Mouse (Mus musculus): ENCODE measurements around the gene Speer4c.
"Not testable (repeated sequence)": the region's sequence is repeated elsewhere in the genome, so short reads cannot be mapped to it uniquely, and the experiment has no call there.

Gene Speer4c

DNA sequence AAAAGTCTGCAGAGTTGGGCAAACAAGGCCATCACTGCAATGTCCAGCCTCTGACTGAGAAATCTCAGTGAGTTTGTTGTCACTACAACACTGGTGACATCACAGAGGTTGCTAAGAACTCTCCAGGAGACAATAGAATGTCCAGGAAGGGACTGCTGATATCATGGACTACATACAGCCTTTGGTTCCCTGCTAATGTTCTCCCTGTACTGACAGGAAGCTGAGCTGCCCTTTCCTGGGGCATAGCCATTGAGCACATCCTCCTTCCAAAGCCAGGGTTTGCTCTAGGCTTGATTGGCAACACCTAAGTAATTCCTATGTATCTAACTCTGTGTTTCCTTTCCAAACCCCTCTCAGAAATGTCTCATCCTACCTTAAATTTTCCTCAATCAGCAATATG, at the start of gene Speer4c:
Speer4c (minus strand) TSS at position 101 of the 400 bp plus-strand sequence.
- CTCF ChIA-PET = not testable (repeated sequence)

DNA sequence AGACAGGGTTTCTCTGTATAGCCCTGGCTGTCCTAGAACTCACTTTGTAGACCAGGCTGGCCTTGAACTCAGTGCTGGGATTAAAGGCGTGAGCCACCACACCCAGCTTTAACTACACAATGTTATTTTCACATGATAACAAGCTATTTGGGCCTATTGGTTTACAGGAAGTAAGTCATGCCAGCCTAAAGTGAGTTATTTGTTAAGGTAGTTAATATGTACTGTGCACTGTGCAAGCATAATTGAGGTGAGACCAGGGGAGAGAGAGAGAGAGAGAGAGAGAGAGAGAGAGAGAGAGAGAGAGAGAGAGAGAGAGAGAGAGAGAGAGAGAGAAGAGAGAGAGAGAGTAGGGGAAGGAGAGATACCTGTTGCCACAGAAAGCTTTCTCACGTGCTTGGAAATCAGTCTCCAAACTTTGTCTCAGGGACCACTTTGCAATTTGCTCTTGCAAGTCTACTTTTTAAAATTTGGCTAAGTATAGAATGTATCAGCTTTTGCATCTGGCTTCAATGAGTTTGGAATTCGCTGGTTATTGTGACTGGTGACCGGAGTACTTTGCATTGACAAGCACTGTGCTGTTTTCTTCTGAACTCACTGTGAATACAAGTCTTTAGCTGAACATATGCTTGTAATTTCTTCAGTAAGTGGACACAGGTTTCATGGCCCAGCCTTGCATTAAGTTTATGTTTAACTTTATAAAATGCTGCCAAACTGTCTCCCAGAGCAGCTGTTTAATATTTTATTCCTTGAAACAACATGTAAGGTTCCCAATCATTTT, 33.6 kb upstream of the Speer4c start:
- CTCF ChIA-PET = no interaction called here

DNA sequence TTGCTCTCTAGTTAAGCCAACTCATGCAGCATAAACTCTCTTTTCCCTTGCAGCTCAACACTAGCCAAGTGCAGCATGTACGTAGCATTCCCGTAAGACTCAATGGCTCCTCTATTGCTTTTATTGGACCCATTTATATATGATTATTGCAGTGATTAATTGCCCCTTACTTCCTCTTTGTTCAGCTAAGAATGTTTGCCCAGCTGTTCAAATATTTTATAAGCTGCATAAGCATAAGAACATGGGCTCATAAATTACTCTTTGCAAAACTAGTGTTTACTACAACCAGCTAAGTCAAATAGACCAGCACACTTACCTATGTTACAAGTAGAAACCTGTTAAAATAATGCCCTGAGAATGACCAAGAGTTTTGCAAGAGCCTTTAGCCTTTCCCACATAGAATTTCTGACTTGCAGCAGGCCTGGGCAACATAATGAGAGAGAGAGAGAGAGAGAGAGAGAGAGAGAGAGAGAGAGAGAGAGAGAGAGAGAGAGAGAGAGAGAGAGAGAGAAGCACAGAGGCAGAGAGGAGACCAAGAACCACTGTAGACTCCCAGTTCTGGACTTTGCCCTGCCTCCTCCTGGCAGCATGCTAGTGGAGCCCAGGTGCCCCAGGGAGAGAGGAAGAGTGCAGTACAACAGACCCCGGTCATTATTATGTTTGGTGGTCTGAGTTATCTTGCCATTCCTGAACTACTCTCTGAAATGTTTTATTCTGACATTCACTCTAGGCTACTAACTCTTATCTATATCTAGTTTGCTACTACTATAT, 20.2 kb upstream of the Speer4c start:
- CTCF ChIA-PET = no interaction called here

- CTCF ChIA-PET = not testable (repeated sequence)
Measured at GRCm38 (mm10) chr5:15702891-15703290, 11.2 kb downstream of the Speer4c start.

GRCm38 (mm10) chr5:15697719-15698118, 16.4 kb downstream of the Speer4c start:
- CTCF ChIA-PET = not testable (repeated sequence)

DNA sequence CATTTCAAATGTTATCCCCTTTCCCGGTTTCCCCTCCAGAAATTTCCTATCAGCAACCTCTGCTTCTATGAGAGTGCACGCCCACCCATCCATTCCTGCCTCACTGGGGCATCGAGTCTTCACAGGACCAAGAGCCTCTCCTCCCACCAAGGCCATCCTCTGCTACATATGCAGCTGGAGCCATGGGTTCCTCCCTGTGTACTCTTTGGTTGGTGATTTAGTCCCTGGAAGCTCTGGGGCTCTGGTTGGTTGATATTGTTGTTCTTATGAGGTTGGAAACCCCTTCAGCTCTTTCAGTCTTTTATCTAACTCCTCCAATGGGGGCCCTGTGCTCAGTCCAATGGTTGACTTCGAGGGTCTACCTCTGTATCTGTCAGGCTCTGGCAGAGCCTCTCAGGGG, 22.2 kb downstream of the Speer4c start:
- CTCF ChIA-PET = not testable (repeated sequence)

DNA sequence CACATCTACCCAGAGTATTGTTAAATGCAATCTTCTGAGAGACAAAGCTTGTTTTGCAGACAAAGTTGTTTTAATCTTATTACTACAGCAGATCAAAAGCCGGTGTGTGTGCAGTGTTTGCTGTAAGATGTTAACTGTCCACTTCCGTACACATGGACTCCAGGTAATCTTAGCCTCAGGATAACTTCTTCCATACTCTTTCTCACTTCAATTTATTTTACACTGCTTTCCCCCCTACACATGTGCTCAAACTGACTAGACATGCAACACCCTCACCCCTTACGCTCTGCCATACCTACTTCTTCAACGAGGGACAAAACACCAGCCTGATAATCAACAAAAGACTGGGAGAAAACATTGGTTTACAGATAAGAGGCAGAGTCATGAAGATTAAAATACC, 23.2 kb downstream of the Speer4c start:
- CTCF ChIA-PET = not testable (repeated sequence)

GRCm38 (mm10) chr5:15689659-15690213, 24.3 kb downstream of the Speer4c start:
- CTCF ChIA-PET = not testable (repeated sequence)

GRCm38 (mm10) chr5:15688874-15689658, 25.0 kb downstream of the Speer4c start:
- CTCF ChIA-PET = not testable (repeated sequence)

DNA sequence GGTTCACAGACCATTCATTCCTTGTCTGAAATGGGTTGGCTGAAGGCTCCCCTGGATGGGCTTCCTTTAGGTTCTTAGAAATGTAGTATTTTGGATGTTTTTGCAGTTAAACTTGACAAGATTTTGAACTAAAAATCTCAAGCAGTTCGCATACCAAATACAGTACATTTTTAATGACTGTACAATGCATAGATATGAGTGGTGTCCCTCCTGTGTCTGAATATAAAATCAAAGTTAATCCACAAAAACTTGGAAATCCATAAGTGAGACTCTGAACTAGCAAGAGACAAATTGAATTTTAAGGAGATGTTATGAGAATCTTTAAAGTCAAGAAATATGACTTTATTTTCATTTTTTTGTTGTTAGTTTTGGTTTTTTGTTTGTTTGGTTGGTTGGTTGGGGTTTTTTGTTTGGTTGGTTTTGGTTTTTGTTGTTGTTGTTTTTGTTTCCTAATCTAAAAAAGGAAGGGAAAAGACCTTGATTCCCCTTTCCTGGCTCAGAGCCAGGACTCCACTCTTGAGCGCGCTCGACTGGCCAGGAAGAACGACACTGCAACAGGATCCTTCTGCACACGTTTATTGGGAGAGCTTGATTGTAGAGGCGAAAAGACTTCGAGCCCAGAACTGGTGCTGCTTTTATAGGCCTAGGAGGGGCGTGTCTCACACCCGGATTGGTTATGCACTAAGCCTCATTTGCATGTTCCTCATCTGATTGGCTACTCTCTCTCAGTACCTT, 32.6 kb downstream of the Speer4c start:
- CTCF ChIA-PET = not testable (repeated sequence)

- CTCF ChIA-PET = not testable (repeated sequence)
Measured at GRCm38 (mm10) chr5:15679980-15680949, 33.8 kb downstream of the Speer4c start.

- CTCF ChIA-PET = not testable (repeated sequence)
Measured at GRCm38 (mm10) chr5:15678907-15679306, 35.2 kb downstream of the Speer4c start.

GRCm38 (mm10) chr5:15677750-15678149, 36.3 kb downstream of the Speer4c start:
- CTCF ChIA-PET = not testable (repeated sequence)

DNA sequence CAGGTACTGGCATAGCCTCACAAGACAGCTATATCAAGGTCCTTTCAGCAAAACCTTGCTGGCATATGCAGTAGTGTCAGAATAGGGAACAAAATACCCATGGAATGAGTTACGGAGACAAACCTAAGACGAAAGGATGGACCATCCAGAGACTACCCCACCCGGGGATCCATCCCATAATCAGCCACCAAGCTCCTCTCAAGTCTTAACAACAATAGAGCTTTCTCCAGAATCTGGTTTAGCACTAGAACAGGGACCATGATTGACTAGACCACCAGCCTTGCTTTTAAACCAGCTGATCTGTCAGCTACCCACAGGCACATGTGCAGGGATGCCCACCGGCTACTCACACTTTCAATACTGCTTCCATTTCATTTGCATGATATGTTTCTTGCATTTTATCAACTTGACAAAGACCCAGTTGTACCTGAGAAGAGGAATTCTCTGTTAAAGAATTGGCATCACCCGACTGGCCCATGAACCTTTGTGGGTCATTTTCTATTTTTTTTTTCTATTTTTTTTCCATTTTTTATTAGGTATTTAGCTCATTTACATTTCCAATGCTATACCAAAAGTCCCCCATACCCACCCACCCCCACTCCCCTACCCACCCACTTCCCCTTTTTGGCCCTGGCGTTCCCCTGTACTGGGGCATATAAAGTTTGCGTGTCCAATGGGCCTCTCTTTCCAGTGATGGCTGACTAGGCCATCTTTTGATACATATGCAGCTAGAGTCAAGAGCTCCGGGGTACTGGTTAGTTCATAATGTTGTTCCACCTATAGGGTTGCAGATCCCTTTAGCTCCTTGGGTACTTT, 39.4 kb downstream of the Speer4c start:
- CTCF ChIA-PET = not testable (repeated sequence)

DNA sequence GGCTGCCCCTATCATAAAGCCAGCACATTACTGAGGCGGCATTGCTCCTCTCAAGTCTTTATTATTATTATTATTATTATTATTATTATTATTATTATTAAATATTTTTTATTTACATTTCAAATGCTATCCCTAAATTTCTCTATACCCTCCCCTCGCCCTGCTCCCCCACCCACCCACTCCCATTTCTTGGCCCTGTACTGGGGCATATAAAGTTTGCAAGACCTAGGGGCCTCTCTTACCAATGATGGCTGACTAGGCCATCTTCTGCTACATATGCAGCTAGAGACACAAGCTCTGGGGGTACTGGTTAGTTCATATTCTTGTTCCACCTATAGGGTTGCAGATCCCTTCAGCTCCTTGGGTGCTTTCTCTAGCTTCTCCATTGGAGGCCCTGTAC, 40.1 kb downstream of the Speer4c start:
- CTCF ChIA-PET = not testable (repeated sequence)

- CTCF ChIA-PET = not testable (repeated sequence)
Measured at GRCm38 (mm10) chr5:15670789-15671188, 43.3 kb downstream of the Speer4c start.

GRCm38 (mm10) chr5:15663847-15664246, 50.2 kb downstream of the Speer4c start:
- CTCF ChIA-PET = not testable (repeated sequence)
